Mouse (Mus musculus): ENCODE measurements around the gene Epo. TPM values are rescaled to one million over a fixed set of nuclear protein-coding genes. Genes with fewer than 3 reads are reported as not detected.
A peak's percentile ranks its signal among the peaks of the same experiment; 100 is the strongest.

The Epo gene
- polyA plus RNA-seq, 1 experiment from 2014 or later = 0.96 TPM

GRCm38 (mm10) chr5:137472252-137472904 lies 60.7 kb downstream of the Epo start:
- Histone ChIP-seq H3K27ac (no peak overlapping the region), H3K36me3 (no peaks in the 10 kb centered on the region), H3K4me3 (replicated peaks) (no peak overlapping the region), H3K4me2 (no peak overlapping the region), H3K4me1 (replicated peaks) (peaks cover 12% of the 10 kb centered on the region), H3K27me3 (0 out of 2 replicates have a peak, but pooled peaks cover 2% of the 10 kb centered on the region), H3K9me3 (replicated peaks) (no peaks in the 10 kb centered on the region), H3K9ac (no peak overlapping the region)
- DNase-seq = no peak
- ATAC-seq (ENCODE audit: low read depth) = peak; percentile 34
- WGBS (ENCODE audit: insufficient replicate concordance) = 28% methylated on average over 5 of the region's 5 CpGs

DNA sequence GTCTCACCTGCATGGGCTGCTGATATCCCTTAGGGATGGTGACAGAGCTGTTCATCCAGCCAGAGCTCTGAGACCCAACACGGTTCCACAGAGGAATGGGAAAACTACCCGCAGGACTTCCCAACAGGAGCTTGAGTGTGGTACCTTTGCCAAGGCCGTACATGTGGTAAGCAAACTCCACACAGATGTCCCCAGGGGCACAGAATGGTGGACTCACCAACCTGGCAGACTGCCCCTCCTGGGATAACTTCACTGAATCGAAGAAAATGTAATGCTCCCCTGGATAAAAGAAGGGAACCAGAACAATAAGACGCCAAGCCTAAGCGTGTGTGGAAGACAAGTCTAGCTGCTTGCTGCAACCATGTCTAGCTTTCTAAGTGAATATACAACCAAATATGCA lies 66.1 kb downstream of the Epo start:
- 79% methylated on average over 6 of the region's 6 CpGs for WGBS (ENCODE audit: insufficient replicate concordance)
- H3K9ac ChIP-seq = no peak overlapping the region
- no peak overlapping the region for H3K4me3 ChIP-seq (replicated peaks)
- H3K4me2 ChIP-seq = no peak overlapping the region
- DNase-seq (no peak), ATAC-seq (ENCODE audit: low read depth) (no peak)
- H3K27me3 ChIP-seq = no peaks in the 10 kb centered on the region
- no peaks in the 10 kb centered on the region for H3K9me3 ChIP-seq (replicated peaks)
- no peak overlapping the region for H3K27ac ChIP-seq
- peaks cover 5% of the 10 kb centered on the region for H3K4me1 ChIP-seq (replicated peaks)
- no peaks in the 10 kb centered on the region for H3K36me3 ChIP-seq

DNA sequence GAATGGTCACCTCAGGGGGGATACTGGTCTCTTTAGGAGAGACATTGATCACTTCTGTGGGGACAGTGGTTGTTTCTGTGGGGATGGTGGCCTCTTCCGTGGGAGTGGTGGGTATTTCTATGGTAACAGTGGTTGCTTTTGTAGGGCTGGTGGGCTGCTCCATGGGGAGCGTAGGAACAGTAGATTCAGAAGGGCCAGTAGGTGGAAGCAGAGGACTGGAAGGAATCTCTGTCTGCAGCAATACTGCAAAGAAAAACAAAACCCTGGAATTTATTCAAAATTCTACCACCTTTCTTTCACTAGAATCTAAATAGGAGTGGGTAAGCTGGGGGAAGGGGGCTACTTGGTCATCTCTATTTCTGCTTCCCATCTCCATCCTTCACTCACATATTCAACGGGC lies 68.0 kb downstream of the Epo start:
- no peak overlapping the region for H3K27ac ChIP-seq
- 41% methylated on average over 3 of the region's 3 CpGs for WGBS (ENCODE audit: insufficient replicate concordance)
- no peaks in the 10 kb centered on the region for H3K36me3 ChIP-seq
- no peaks in the 10 kb centered on the region for H3K27me3 ChIP-seq
- no peak for ATAC-seq (ENCODE audit: low read depth)
- H3K4me3 ChIP-seq (replicated peaks) = no peak overlapping the region
- H3K4me1 ChIP-seq (replicated peaks) = peaks cover 4% of the 10 kb centered on the region; the same call in 1 of the 2 replicates
- no peak overlapping the region for H3K9ac ChIP-seq
- no peaks in the 10 kb centered on the region for H3K9me3 ChIP-seq (replicated peaks)
- no peak overlapping the region for H3K4me2 ChIP-seq
- DNase-seq = no peak

DNA sequence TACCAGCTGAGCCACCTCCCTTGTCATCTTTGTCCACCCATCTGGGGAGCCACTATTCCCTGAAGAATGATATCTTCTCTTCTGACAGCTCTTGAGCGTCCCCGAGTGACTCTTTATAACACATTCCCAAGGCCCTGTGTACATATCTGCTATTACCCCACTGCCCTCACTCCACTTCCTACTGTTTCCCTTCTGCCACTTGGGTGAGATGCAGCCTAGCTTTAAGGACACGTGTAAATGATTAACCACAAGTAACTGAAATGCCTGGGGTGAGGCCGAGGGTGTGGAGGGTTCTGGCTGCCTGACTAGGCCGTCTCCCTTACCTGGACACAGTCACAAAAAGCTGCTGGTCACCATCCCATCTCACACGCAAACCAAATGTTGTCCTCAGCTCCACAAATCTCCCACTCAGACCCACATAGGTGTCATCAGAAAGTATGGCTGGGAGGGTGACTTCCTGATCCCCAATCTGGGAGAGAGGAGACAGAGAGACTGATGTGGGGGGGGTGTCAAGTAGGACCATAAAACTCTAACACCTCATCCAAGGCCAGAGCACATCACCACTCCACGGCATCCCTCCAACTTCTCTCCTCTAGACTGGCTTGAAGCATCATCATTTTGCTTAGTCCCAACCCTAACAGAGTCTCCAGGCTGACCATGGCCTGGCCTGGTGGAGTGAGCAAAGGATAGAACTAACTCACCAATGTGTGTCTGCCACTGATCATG lies 77.0 kb downstream of the Epo start:
- peak; percentile 71 for ATAC-seq (ENCODE audit: low read depth)
- no peak overlapping the region for H3K9ac ChIP-seq
- H3K27me3 ChIP-seq = no peaks in the 10 kb centered on the region
- no peaks in the 10 kb centered on the region for H3K36me3 ChIP-seq
- no peak overlapping the region for H3K4me3 ChIP-seq (replicated peaks)
- no peak for DNase-seq
- no peak overlapping the region for H3K27ac ChIP-seq
- 0 out of 2 replicates have a peak, but pooled peaks cover 4% of the 10 kb centered on the region for H3K4me1 ChIP-seq (replicated peaks)
- H3K9me3 ChIP-seq (replicated peaks) = no peaks in the 10 kb centered on the region
- 47% methylated on average over 7 of the region's 7 CpGs for WGBS (ENCODE audit: insufficient replicate concordance)
- no peak overlapping the region for H3K4me2 ChIP-seq

DNA sequence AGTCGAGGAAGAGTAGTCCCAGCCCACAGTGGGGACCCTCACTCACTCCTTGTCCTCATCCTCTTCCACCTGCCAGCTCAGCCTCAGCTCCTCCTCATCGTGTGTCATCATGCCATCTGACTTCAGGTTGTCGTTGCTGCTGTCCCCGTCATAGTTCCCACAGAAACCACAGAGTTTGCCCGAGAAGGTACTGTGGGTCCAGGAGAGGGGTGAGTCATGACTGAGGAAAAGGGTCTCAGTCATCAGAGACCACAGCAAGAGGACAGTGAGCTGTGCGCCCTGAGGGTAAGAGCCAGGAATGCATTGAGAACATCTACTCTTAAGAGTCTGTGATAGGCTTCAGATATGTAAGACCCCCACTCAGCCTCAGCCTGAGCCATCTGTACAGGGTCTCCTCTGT lies 77.8 kb downstream of the Epo start:
- H3K4me1 ChIP-seq (replicated peaks) = 0 out of 2 replicates have a peak, but pooled peaks cover 4% of the 10 kb centered on the region
- no peak overlapping the region for H3K4me2 ChIP-seq
- DNase-seq (no peak), ATAC-seq (ENCODE audit: low read depth) (no peak)
- no peak overlapping the region for H3K4me3 ChIP-seq (replicated peaks)
- H3K27ac ChIP-seq = no peak overlapping the region
- WGBS (ENCODE audit: insufficient replicate concordance) = 26% methylated on average over 6 of the region's 6 CpGs
- H3K36me3 ChIP-seq = no peaks in the 10 kb centered on the region
- H3K9me3 ChIP-seq (replicated peaks) = no peaks in the 10 kb centered on the region
- no peak overlapping the region for H3K9ac ChIP-seq
- no peaks in the 10 kb centered on the region for H3K27me3 ChIP-seq

DNA sequence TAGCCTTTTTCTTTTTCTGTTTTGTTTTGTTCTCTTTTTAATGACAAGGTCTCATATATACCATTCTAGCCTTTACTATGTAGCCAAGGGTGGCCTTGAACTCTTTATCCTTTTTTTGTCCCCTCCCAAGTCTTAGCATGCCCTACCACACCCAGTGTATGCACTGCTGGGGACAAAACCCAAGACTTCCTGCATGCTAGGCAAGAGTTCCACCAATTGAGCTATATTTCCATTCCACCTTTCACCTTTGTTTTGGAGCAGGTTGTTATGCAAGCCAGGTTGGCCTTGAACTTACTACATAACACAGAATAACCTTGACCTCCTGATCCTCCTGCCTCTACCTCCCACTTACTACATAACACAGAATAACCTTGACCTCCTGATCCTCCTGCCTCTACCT lies 87.5 kb downstream of the Epo start:
- H3K9ac ChIP-seq = no peak overlapping the region
- H3K36me3 ChIP-seq = no peaks in the 10 kb centered on the region
- H3K4me1 ChIP-seq (replicated peaks) = no peaks in the 10 kb centered on the region
- H3K27me3 ChIP-seq = no peaks in the 10 kb centered on the region
- ATAC-seq (ENCODE audit: low read depth) (no peak), DNase-seq (no peak)
- H3K4me2 ChIP-seq = no peak overlapping the region
- no peaks in the 10 kb centered on the region for H3K9me3 ChIP-seq (replicated peaks)
- no peak overlapping the region for H3K27ac ChIP-seq
- no peak overlapping the region for H3K4me3 ChIP-seq (replicated peaks)

DNA sequence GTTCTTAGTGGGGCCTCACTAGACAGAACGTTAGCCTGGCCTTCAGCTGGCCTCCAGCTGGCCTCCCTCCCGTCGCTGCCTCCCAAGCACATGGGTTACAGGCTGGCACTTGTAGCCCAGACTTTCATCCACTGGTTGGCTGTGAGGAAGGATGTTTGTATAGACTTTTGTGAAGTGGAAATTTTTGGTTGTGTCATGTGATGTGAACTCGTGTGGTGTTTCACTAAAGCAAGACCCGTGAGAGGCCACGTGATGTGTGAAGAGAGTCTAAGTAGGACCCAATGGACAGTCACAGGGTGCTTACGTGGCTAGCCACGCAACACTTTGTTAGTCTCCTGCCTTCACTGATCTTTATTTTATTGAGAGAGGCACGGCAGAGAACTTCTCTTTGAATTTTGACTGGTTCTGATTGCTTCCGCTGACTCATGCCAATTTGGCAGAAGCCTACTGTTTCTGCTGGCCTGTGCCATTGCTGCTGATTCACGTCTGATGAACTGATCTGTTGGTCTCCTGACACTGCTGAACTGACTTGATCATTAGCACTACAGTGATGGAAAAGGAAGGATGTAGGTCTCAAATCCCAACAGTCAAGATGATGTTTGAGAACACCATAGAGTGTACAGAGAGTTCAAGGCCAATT lies 92.7 kb downstream of the Epo start:
- Histone ChIP-seq H3K27ac (no peak overlapping the region), H3K4me1 (replicated peaks) (no peaks in the 10 kb centered on the region), H3K27me3 (no peaks in the 10 kb centered on the region), H3K36me3 (no peaks in the 10 kb centered on the region), H3K4me3 (replicated peaks) (no peak overlapping the region), H3K4me2 (no peak overlapping the region), H3K9ac (no peak overlapping the region), H3K9me3 (replicated peaks) (no peaks in the 10 kb centered on the region)
- ATAC-seq (ENCODE audit: low read depth) (no peak), DNase-seq (no peak)
- 68% methylated on average over 11 of the region's 11 CpGs for WGBS (ENCODE audit: insufficient replicate concordance)

DNA sequence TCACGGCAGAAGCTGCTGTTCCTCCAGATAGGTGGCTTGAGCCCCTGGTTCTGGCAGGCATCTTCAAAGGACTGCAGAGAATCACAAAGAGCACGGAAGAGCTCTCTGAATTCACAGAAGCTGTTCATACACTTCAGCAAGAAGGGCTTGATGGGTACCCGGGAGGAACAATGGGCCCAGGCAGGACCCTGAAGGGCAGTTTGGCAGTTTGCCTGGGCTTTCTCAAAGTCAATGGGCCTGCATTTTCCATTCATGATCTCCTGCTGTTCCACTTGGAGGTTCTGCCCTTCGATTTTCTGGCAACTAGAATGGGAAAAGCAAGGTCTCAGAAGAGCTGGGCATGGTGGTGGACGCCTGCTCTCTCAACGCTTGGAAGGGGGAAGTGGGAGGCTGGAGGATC lies 99.2 kb downstream of the Epo start:
- Histone ChIP-seq H3K27me3 (no peaks in the 10 kb centered on the region), H3K4me2 (no peak overlapping the region), H3K9ac (no peak overlapping the region), H3K9me3 (replicated peaks) (no peaks in the 10 kb centered on the region), H3K4me1 (replicated peaks) (no peaks in the 10 kb centered on the region), H3K27ac (no peak overlapping the region), H3K4me3 (replicated peaks) (no peak overlapping the region), H3K36me3 (no peaks in the 10 kb centered on the region)
- WGBS (ENCODE audit: insufficient replicate concordance) = 50% methylated on average over 6 of the region's 6 CpGs
- ATAC-seq (ENCODE audit: low read depth) (no peak), DNase-seq (no peak)

Small RNA genes within 50 kb of the gene (microRNA-seq; reads per million reads assigned to microRNA genes)
- gene Mir6418 = not detected

Other genes with a start within 250 kb of the Epo start
- 15.9 and 16.6 TPM in 2 replicates for gene Ache, start 245.7 kb downstream of the Epo start, polyA plus RNA-seq (2015; fragmentation: Nextera tagmentation; extraction: Ambion mirVana)
- 8.4 TPM in 2 replicates for gene Ufsp1, start 238.6 kb downstream of the Epo start, polyA plus RNA-seq (2015; fragmentation: Nextera tagmentation; extraction: Ambion mirVana)
- 86.7 and 102 TPM in 2 replicates for gene Srrt, start 225.6 kb downstream of the Epo start, polyA plus RNA-seq (2015; fragmentation: Nextera tagmentation; extraction: Ambion mirVana)
- gene Trip6, start 218.8 kb downstream of the Epo start, polyA plus RNA-seq (2015; fragmentation: Nextera tagmentation; extraction: Ambion mirVana) = 10.1 and 10.6 TPM in 2 replicates
- 2.8 and 3.2 TPM in 2 replicates for gene Slc12a9, start 199.6 kb downstream of the Epo start, polyA plus RNA-seq (2015; fragmentation: Nextera tagmentation; extraction: Ambion mirVana)
- 5.6 and 8.1 TPM in 2 replicates for gene Ephb4, start 183.1 kb downstream of the Epo start, polyA plus RNA-seq (2015; fragmentation: Nextera tagmentation; extraction: Ambion mirVana)
- gene Zan, start 56.2 kb downstream of the Epo start, polyA plus RNA-seq (2015; fragmentation: Nextera tagmentation; extraction: Ambion mirVana) = 0.12 and 0.16 TPM in 2 replicates
- 45.7 and 46.1 TPM in 2 replicates for gene Pop7, start 30.7 kb downstream of the Epo start, polyA plus RNA-seq (2015; fragmentation: Nextera tagmentation; extraction: Ambion mirVana)
- 3.3 and 3.7 TPM in 2 replicates for gene Gigyf1, start 14.7 kb downstream of the Epo start, polyA plus RNA-seq (2015; fragmentation: Nextera tagmentation; extraction: Ambion mirVana)
- gene Gnb2, start 268 bp upstream of the Epo start, polyA plus RNA-seq (2015; fragmentation: Nextera tagmentation; extraction: Ambion mirVana) = 139 and 159 TPM in 2 replicates
- 0.14 and 0.16 TPM in 2 replicates for gene Actl6b, start 20.3 kb upstream of the Epo start, polyA plus RNA-seq (2015; fragmentation: Nextera tagmentation; extraction: Ambion mirVana)
- 41.5 and 45.7 TPM in 2 replicates for gene Tfr2, start 36.6 kb upstream of the Epo start, polyA plus RNA-seq (2015; fragmentation: Nextera tagmentation; extraction: Ambion mirVana)
- 32.3 and 32.8 TPM in 2 replicates for gene Mospd3, start 67.8 kb upstream of the Epo start, polyA plus RNA-seq (2015; fragmentation: Nextera tagmentation; extraction: Ambion mirVana)
- 15.5 and 16.1 TPM in 2 replicates for gene Pcolce, start 80.5 kb upstream of the Epo start, polyA plus RNA-seq (2015; fragmentation: Nextera tagmentation; extraction: Ambion mirVana)
- 0.08 TPM in 1 of 2 replicates, not detected in the other for gene Fbxo24, start 95.8 kb upstream of the Epo start, polyA plus RNA-seq (2015; fragmentation: Nextera tagmentation; extraction: Ambion mirVana)
- gene Lrch4, start 95.9 kb upstream of the Epo start, polyA plus RNA-seq (2015; fragmentation: Nextera tagmentation; extraction: Ambion mirVana) = 24.8 and 32.0 TPM in 2 replicates
- 3.4 and 4.1 TPM in 2 replicates for gene Gm20605, start 95.9 kb upstream of the Epo start, polyA plus RNA-seq (2015; fragmentation: Nextera tagmentation; extraction: Ambion mirVana)
- 2.8 and 3.4 TPM in 2 replicates for gene Sap25, start 108.1 kb upstream of the Epo start, polyA plus RNA-seq (2015; fragmentation: Nextera tagmentation; extraction: Ambion mirVana)
- gene Irs3, start 112.5 kb upstream of the Epo start, polyA plus RNA-seq (2015; fragmentation: Nextera tagmentation; extraction: Ambion mirVana) = 0.13 TPM in 1 of 2 replicates, not detected in the other
- gene Agfg2, start 151.5 kb upstream of the Epo start, polyA plus RNA-seq (2015; fragmentation: Nextera tagmentation; extraction: Ambion mirVana) = 32.1 and 37.8 TPM in 2 replicates
- 0.17 and 0.19 TPM in 2 replicates for gene Nyap1, start 208.4 kb upstream of the Epo start, polyA plus RNA-seq (2015; fragmentation: Nextera tagmentation; extraction: Ambion mirVana)
- gene Tsc22d4, start 212.5 kb upstream of the Epo start, polyA plus RNA-seq (2015; fragmentation: Nextera tagmentation; extraction: Ambion mirVana) = 66.8 and 69.1 TPM in 2 replicates
- 17.8 and 20.1 TPM in 2 replicates for gene Ppp1r35, start 245.6 kb upstream of the Epo start, polyA plus RNA-seq (2015; fragmentation: Nextera tagmentation; extraction: Ambion mirVana)